Mouse (Mus musculus) layer of hippocampus, postnatal 10 days (tissue): Measurements from ENCODE around the gene Hs3st3a1. TPM values are rescaled to one million over a fixed set of nuclear protein-coding genes. Genes with fewer than 3 reads are reported as not detected.

ENCODE experiments used
- DNase-seq, 2 experiments: peaks; one replicate each; pipeline ENCODE4 v3.0.0; 2021; ENCODE audit warnings: low spot score in 2 of 2
- total RNA-seq, 2 experiments: library from RNA; stranded (reverse); gene quantifications; 2 replicates each; pipeline ENCODE4 v1.2.3; 2021

Hs3st3a1 gene
- total RNA-seq, 2 experiments from 2014 or later: 0.18 to 0.27 TPM

DNA sequence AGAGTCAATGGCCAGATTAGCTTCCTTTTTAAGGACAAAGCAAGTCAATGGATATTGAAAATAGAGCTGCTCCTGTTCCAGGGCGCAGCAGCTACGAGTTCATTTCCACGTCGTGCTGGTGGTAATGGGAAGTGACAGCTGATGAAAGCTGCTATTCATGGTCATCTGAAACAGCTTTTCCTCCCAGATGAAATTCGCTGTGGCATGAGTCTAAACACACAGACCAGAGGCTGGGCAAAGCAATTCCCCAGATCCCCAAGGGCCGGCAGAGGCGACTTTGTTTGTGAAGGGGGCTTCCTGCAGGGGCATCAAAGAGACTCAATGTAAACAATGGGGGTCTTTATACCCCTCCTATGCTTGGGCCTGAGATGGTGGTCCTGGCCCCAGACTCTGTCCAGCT is 114.2 kb downstream of the Hs3st3a1 start:
- DNase-seq: no peak

DNA sequence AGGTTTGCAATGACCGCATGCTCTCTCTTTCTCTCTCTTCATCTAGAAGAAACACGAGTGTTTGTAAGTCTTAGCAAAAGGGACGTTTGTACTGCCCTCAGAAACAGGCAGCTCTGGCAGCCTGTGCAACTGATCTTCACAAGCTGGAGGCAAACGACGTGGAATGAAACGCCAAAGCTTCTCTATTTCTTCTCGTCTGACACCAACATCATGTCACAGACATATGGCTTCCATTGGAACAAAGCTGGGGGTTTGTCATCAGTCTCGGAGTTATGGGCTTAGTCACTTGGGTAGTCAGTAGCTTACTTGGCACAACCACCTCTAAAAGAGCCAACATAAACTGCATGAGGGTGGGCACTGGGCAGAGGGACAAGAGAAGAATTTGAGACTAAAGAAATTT is 114.8 kb downstream of the Hs3st3a1 start:
- DNase-seq: no peak

DNA sequence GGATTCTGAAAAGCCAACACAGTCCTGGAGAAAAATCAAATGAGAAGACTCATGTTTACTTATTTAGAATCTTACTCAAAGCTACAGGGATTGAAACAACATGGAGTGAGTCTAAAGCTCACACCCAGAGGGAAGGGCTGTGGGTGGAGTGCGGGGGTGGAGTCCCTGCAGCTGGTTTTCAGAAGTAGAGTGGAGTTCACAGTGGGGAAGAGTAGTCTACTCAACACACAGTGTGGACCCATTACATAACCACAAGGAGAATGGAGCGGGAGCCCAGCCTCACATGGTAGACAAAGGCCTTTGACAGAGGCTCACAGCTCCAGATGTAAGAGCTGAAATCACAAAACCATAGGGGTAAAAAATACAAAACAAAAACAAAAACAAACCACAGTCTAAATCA is 123.2 kb downstream of the Hs3st3a1 start:
- no peak for DNase-seq

DNA sequence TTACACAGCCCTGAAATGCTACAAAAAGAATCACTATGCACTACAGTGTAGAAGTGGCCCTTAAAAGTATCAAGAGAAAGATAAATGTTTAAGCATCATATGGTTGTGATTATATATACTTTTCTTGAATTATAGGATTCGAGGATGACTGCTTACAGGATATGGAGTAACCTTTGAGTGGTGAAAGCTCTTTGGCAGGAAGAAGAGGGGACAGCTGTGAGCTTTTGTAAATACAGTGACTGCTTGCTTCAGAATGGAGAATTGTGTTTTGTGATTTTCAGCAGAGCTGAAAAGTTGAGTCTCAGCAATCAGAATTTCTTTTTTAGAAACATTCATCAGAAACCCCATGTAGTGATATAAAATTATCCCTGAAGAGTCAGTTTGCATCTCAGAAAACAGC is 124.3 kb downstream of the Hs3st3a1 start:
- no peak for DNase-seq

DNA sequence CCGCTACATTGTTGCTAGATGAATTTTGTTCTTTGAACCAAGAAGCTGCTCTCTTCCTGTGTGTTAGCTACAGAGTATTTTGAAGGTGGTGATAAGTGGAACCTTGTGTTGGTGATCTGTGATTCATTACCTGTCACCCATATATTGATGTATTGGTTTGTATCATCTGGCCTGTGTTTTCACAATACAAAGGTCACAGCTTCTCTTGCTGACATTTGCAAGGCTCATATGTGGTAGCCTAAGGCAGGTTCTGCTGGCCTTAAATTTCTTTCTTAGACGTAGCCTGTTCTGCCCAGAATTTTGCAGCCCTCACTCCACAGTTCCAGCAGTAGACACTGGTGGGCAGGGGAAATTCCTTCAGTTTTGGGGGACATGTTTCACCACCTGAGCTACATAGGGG is 125.3 kb downstream of the Hs3st3a1 start:
- no peak for DNase-seq

DNA sequence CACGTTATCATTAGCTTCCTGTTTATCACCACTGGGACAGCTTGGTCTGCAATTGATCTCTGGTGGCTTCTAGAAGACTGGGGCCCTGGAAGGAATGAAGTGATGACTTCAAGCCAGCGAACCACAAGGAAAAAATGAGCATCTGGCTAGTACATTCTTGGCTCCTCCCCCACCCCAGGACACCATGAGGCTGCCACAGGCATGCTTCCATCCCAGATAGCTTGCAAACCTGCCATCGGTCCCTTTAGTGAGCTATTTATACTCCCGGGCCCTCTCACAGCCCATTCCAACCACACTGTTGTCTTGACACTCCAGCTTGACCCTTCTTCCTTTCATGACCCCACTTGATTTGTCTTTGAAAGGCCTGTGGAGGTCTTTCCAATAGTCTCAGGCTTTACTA is 127.6 kb downstream of the Hs3st3a1 start:
- DNase-seq: no peak

Other genes with a start within 250 kb of the Hs3st3a1 start
- under 1 TPM in 1 of 2 experiments, not detected in 1; 0.32 TPM for gene F930015N05Rik, start 1.3 kb downstream of the Hs3st3a1 start, total RNA-seq